Mouse (Mus musculus): Measurements from ENCODE around the gene Itgbl1.

Gene Itgbl1

DNA sequence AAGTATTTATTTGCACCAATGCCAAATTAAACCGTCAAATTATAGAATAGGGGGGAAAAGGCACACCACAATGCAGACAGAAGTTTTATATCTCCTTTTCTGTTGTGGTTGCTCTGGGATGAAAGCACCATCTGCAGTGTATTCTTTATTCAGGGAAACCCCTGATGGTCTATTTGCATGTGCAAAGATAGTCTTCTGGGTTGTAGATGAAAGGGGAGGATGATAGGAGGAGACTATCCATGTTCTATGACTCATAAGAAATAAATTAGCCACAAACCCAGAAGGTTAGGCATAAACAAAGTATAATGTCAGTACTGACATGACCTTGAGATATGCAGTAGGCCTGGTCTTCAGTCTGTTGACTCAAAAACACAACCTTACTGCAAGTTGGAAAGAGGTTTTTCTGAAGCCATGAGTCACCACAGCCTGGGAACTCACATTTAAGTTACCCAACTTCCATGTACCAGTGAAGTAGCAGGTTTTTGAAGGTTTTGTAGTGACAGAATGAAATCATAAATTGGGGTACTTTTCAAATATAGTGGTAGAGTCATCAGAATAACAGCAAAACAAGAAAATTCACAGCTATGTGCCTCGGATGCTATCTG, 330.9 kb downstream of the Itgbl1 start:
- DNase-seq (ENCODE audit: low spot score) = no peak

Measured in urinary bladder, postnatal 10 days (tissue).